Mouse (Mus musculus): ENCODE data around the gene Phb2. TPM values are rescaled to one million over a fixed set of nuclear protein-coding genes. Genes with fewer than 3 reads are reported as not detected.

The Phb2 gene
- total RNA-seq, 2 experiments from 2014 or later = 285 to 301 TPM

DNA sequence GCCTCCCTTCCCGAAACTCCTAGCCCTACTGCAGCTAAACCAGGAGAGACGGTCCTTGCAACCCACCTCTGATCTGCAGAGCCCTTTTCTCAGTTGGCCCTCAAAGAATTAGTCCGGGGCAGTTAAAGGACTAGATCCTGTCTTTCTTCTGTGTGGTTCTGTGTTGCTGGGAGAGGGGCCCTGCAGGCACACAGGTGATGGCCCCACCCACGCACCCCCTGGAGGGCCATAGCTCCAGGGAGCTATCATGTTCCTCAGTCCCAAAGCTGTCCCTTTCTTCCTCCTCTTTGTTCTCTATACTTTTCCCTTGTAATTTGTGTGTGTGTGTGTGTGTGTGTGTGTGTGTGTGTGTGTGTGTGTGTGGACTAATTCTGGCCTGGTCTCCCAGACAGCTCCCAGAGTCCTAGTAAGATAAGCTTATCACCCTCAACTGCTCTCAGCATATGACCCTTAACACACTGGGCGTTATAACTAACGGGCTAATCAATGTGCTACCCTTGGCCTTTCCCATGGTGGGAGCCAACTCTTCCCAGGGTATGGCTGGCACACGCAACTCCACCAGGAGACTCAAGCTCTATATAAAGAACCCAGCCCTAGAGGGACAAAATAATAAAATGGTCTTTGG lies 7.3 kb downstream of the Phb2 start:
- no peak for DNase-seq (ENCODE audit: low spot score in 2 of 2)

DNA sequence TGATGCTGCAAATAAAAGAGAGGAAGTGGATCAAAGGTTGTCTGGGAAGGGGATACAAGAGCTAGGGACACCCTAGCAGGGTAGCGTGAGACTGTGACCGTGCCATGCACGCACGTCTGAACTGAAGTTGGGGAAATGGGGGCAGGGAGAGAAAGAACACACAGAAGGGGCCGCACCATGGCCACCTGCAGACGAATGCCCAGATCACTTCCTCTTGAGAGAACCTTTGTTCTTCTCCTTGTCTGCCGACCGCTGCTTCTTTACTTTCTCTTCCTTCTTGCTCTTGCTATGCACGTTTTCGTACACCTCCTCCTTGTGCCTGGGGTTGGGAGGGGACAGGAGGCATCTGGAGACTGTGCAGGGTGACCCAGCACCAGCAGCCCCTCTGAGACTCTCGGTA lies 8.8 kb downstream of the Phb2 start:
- DNase-seq (ENCODE audit: low spot score in 2 of 2) = no peak

DNA sequence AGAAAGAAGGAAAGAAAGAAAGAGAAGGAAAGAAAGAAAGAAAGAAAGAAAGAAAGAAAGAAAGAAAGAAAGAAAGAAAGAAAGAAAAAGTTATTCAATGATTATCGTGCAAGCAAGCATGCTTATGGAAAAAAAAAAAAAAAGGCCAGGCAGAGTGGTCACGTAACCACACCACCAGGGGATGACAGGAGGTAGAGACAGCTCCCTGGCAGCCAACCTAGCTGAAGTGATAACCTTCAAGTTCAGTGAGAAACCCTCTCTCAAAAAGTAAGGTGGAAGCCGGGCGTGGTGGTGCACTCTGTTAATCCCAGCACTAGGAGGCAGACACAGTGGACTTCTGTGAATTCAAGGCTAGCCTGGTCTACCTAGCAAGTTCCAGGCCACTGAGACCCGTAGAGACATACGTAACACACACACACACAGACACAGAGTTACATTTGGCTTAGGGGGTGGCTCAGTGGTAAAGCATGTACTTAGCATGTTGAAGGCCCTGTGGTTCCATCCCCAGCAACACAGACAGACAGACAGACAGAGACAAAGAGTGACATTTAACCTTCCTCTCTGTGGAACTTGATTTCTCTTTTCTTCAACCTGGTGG lies 10.8 kb downstream of the Phb2 start:
- DNase-seq (ENCODE audit: low spot score in 2 of 2) = no peak

DNA sequence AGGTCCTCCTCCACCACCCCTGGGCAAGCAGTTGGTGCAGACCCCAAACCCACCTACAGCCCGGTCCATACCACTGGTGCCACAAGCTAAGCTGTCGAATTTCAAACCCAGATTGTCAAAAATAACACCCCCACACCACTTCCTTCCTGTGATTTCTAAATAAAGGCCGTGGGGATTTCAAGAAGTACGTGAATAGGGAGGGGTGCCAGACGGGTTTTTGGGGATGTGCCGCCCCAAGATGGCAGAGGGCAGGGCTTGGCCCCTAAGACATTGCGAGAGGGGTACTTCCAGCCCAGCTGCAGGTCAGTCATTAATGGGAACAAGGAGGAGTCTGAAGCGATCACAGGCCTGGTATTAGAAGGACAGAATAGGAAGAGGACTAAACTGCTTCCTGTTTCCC lies 11.4 kb downstream of the Phb2 start:
- DNase-seq (ENCODE audit: low spot score in 2 of 2) = no peak

DNA sequence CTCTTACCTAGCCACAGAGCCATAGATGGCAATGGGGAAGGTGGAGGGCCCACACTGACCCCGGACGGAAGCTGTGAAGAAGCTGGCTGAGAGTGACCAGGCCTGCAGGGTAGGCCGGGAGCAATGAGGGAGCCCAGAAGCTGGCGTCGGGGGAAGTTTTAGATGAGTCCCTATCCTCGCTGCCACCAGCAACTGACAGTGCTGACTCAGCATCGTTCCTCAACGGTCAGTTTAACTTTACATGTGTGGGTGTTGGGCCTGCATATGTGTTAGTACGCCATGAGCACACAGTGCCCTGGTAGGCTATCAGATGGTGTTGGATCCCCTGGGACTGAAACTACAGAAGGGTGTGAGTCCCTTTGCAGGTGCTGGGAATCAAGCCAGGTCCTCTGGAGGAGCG lies 12.3 kb downstream of the Phb2 start:
- no peak for DNase-seq (ENCODE audit: low spot score in 2 of 2)

DNA sequence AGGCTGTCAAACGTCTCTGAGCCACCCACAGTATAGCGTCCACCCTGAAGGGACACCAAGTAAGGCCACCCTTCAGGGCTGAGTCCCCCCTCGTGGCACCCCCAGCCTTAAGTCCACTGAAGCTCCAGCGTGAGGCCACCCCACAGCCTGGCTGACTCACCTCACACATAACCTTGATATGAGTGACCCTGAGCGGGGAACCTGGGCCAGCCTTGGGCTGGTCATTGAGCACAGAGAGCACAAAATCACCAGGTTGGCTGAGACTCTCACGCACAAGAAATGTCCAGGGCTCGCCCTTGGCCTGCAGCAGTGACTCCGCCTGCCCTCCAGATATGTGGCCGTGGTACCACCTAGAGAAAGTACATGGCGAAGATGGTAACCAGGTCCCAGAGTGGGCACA lies 16.5 kb downstream of the Phb2 start:
- peak in 1 of 2 experiments; percentile 52 for DNase-seq (ENCODE audit: low spot score in 2 of 2)

DNA sequence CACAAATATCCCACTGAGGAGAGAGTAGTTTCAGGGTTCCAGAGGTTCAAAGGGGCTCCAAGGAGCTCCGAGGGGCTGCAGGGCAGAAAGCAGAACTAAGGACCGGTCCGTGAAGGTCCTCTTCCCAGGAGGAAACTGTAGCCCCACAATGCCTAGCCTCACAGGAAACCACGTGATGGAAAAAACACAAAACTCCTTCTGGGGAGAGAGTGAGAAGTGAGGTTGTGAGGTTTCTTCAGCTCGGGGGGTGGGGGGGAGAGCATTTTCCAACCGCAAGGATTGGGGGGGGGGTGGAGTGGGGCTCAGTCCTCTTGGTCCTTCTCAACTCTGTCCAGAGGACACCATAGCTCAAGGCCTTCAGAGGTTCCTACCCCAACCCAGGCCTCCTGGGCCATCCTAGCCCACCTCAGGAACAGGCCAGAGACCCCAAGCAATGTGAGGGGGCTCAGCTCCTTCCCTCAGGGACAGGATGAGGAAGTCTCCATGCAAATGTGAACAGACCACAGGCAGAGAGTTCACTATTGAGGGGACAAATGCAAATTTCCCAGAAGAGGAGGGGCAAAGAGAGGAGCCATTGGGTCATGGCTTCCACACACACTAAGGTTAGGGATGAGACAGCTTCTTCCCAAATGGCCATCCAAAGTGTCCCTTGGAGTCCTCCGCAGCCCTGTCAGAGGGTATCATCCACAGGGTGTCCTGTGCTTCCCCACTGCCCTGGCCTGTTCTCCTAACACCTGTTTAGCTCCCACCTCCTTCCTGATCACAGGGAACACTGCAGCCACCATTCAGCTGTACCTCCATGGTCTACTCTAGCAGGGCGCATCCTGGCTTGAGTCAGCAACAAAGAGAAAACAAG lies 17.9 kb downstream of the Phb2 start:
- DNase-seq (ENCODE audit: low spot score in 2 of 2) = no peak

DNA sequence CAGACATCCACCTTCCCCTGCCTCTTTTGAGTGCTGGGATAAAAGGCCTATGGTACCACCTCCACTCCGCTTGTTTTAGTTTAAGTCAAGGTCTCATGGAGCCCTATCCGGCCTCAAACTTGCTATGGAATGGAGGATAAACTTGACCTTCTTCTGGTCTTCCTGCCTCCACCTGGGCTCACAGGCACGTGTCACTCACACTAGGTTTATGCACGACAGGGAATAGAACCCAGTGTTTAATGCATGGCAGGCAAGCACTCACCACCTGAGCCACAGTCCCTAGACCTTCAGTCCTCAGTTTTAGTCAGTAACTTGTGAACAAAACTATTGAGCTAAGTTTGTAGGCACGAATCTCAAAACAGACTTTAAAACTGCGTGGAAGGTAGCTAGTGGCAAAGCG lies 18.9 kb downstream of the Phb2 start:
- DNase-seq (ENCODE audit: low spot score in 2 of 2) = no peak

DNA sequence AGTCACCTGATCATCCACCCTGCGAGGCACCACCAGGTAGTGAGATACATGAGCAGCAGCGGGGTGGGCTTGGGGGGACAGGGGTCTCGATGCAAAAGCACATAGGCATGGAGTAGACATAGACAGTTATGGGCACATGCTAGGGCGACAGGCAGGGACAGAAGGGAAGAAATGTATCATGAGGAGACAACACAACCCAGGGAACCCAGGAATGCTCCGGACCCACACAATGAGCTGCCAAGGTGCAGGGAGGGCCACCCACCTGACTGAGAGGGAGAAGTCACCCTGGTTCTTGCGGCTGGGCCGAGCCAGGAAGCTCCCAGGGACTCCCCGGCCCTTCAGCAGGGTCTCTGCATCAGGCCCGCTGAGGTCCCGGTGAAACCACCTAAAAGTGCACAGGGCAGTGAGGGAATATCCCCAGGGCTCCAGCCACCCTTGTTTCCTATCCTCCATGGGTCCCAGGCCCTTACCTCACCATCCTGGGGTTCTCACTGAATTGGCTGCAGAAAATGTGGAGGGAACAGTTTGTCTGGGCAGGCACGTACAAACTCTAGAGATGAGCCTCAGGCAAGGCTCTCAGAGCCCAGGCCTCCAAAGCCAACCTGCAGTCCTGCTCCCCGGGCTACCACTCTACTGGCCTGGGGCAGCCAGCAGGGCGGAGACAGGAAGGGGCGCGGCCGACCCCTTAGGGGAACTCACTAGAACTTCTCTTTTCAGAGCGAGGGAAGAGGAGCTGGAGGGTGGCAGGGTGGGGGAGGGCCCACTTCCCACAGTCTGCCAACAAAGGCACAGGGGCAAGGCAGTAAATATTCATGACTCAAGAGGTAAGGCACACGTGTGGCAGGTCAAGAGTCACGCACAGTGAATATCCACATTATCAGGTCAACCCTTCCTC lies 20.6 kb downstream of the Phb2 start:
- DNase-seq (ENCODE audit: low spot score in 2 of 2) = no peak

DNA sequence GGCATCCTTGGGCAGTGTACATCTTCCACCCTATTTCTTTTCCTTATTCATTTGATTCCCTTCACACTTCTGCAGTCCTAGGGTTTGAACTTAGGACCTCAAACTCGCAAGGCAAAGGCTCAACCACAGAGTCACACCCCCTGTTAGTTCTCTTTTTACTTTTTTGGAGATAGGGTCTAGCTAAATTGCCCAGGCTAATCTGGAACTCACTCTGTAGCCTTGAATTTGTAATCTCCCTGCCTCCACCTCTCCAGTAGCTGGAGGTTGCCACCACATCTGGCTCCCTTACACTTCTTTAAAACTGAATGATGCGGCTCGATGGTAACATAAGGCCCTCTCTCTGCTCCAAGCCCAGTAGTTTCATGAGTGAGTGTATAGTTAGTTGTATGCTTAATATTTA lies 22.3 kb downstream of the Phb2 start:
- no peak for DNase-seq (ENCODE audit: low spot score in 2 of 2)

DNA sequence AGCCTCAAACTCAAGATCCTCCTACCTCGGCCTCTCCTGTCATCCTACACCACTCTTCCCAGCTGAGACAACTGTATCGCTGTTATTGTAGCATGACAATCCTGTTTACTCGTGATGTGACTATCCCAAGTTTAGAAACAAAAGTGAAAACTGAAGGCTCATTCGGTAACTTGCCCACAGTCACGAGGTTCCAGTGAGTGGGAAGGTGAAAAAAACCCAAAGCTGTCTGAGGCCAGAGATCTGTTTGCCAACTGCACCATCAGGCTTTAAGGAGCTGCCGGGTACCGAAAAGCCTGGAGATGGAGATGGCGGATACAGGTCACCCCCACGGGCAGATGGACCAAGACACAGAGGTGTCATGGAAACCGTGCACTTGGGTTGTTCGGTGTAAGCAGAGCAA lies 24.9 kb downstream of the Phb2 start:
- DNase-seq (ENCODE audit: low spot score in 2 of 2) = no peak

DNA sequence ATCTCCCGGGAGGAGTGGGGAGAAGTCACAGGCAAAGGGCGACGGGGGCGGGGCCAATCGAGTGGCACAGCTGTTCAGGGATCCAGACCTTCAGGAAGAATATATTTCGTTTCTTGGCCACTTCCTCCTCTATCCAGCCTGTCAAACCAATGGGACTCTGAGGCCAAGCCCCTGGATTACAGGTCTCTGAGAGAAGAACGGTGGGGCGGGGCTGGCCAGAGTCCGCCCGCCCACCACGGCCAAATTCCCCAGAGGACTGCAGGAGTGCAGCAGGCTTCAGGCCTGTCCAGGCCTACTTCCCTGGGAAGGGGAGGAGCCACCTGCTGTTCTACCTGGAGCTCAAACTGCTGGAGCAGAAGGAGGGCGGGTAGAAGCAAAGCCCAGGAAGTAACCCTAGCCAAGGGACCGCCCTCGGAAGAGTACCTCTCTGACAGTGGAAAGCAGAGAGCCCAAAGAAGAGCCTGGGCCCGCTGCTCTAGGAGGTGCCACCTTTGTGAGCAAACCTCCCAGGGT lies 26.4 kb downstream of the Phb2 start, which contains the start of gene Ptpn6:
Gene Ptpn6 (minus strand): TSS at position 204 of the 513 bp plus-strand sequence.
- DNase-seq (ENCODE audit: low spot score in 2 of 2) = no peak

DNA sequence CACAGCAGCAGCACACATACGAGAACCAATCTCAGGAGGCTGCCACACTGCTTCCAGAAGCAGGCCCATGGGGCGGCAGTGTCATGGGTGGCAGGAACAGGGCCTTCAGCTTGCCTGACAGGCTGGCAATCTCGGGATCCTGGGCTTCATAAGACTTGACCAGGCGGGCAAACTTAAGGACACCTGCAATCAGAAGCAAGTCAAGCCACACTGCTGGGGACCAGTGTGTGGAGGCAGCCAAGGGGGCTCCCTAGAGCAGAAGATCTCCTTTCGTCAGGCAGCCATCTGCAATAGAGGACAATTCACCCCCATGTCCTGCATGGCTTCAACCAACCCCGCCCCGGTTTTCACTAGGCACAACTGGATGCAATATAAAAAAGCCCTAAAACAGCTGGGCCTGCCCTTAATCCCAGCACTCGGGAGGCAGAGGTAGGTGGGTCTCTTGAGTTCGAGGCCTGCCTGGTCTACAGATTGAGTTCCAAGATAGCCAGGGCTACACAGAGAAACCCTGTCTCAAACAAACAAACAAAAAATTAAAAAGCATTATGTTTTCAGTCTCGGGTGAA lies 27.2 kb downstream of the Phb2 start:
- DNase-seq (ENCODE audit: low spot score in 2 of 2) = no peak

DNA sequence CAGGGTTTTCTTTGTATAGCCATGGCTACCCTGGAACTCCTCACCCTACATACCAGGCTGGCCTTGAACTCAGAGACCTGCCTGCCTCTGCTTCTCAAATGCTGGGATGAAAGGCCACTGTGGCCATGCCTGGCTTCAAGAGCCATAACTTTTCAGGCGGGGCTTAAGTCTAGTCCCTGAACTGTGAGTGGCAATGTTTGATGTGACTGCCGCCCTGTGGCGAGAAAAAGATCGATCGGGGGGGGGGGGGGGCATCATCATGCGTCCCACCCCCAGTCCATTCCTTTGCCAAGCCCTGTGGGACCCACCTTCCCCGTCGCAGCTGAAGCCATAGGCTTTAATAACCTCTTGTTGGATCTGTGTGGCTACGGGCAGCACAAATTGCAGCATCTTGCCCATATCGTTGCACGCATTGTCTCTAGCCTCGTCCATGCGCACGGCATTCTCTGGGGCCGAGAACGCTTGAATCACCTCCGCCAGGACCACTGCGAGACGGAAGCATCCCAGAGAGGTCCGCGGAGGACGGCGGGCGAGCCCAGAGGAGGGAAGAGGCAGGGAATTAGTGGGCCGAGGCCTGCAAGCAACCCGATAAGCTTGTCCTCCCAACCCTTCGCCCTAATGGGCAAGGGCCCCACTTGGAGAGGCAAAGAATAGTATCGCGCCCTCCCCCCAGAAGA lies 28.2 kb downstream of the Phb2 start:
- peak in 1 of 2 experiments; percentile 66 for DNase-seq (ENCODE audit: low spot score in 2 of 2)

DNA sequence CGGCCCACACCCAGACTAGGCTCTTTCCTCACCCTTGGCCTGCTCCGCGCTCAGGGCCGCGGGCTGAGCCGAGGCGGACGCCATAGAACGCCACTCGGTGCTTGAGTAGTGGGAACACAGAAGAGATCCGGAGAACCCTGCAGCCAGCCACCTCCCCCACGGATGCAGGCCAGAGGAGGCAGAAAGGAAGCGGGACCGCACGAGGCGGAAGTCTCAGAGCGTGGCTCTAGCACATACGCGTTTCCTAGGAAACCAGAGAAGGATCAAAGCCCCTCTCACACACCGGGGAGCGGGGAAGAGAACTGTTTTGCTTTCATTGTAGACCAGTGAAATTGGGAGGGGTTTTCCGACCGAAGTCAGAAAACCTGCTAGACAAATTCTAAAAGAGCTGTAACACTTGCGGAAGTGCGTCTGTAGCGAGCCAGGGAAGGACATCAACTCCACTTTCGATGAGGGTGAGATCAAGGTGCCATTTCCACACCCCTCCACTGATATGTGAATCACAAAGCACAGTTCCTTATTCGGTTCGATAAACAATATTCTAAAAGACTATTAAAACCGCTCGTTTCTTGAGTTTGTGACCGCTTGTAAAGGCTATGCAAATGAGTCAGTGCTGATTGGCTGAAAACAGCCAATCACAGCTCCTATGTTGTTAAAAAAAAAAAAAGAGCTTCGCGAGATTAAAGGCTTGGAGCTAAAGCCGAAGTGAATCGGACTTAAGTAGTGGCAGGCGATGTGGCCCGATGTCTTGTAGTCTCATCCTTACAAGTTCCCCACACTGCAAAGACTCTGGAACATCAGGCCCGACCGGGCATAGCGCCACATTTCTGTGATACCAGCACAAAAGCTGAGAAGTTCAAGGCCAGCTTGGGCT lies 29.0 kb downstream of the Phb2 start, which contains the start of gene Grcc10:
Gene Grcc10 (minus strand): TSS at position 487 of the 874 bp plus-strand sequence.
- peak; percentile 72 to 76 for DNase-seq (ENCODE audit: low spot score in 2 of 2)

DNA sequence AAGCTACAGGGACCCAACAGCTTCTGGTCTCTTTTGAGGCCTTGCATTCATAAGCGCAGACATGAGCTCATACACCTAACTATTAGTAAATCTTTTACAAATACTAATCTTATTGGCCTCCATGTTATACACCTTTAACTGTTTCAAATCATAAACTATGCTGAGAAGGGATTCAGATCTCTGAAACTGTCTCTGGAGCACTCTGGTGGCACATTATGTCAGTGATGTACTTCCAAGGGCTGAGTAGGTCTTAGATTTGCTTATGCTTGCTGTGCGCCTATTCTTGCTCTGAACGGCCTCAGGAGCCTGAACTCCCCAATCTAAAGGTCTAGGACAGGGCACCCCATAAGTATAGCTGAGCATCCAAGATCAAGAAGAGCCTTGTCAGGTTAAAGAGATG lies 29.7 kb downstream of the Phb2 start:
- no peak for DNase-seq (ENCODE audit: low spot score in 2 of 2)

DNA sequence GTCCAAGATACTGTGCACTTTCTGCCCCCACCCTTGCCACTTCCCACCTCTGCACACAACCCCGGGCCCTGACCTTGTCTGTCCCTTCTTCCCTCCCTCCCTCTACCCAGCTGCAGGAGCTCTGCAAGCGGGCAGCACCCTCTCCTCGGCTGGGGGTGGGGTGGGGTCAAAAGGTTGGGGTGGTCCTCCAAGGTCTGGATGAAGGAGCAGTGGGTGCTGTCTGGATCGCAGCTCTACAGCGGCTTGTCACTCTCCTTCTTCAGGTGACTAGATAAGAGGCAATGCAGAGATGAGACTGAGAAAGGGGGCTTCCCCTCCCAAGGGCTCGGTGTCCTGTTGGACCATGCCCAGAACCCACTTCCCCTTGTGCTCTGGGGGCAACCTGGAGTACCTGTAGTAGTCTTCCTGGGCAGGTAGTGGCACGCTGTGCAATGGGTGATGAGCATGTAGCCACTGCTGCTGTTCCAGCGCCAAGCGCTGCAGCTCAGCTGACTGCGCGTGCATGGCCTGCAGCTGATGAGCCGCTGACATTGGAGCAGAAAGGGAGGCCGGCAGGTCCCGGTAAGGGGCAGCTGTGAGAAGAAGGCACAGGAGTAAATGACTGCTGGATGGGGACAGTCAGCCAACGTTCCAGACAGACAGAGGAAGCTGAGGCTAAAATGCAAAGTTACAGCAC lies 30.8 kb downstream of the Phb2 start:
- DNase-seq (ENCODE audit: low spot score in 2 of 2) = no peak

DNA sequence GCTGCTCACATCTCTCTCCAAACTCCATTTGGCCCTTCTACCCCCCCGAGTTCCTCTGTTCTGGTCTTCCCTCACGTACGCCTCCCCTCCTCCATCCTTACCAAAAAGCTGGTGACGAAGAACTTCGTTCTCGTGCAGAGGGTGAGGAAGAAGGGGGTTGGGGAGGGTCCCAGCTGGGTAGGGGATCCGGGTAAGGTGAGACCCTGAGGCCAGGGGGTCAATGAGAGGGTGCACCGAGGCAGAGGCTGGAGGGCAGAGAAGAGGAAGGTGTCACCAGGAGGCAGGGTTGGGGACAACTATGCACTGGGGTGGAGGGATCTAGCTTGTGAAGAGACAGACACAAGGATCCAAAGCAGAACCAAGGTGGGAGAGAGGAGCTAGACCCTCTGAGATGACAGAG lies 31.5 kb downstream of the Phb2 start:
- no peak for DNase-seq (ENCODE audit: low spot score in 2 of 2)

Data from adrenal gland, adult 18-20 months (tissue).